Mouse (Mus musculus) neural tube, embryonic 12.5 days (tissue): ENCODE data around the gene Ppp4r1. TPM values are rescaled to one million over a fixed set of nuclear protein-coding genes. Genes with fewer than 3 reads are reported as not detected.

Experiments
- ATAC-seq: fragments of 200-750 bp; cut with Nextera tagmentation; 2 replicates; pipeline ENCODE4 v1.8.0; 2017; ENCODE audit warnings: low read depth, mild to moderate bottlenecking, moderate TSS enrichment, moderate library complexity; ENCODE audit not compliant: low FRiP score
- H3K27ac ChIP-seq: fragments of 300-500 bp; sonication (generic); 2 replicates; pipeline ENCODE4 v1.5.1; 2016
- H3K27me3 ChIP-seq: fragments of 300-500 bp; sonication (generic); replicated peaks from 2 replicates; pipeline ENCODE4 v1.6.1; 2016; ENCODE audit warnings: mild to moderate bottlenecking
- H3K36me3 ChIP-seq: fragments of 300-500 bp; sonication (generic); 2 replicates; pipeline ENCODE4 v1.6.1; 2016; ENCODE audit warnings: mild to moderate bottlenecking
- H3K4me1 ChIP-seq: fragments of 300-500 bp; sonication (generic); 2 replicates; pipeline ENCODE4 v1.6.1; 2016
- H3K4me2 ChIP-seq: fragments of 300-500 bp; sonication (generic); replicated peaks from 2 replicates; pipeline ENCODE4 v1.6.1; 2016; ENCODE audit warnings: mild to moderate bottlenecking
- H3K4me3 ChIP-seq: fragments of 300-500 bp; sonication (generic); 2 replicates; pipeline ENCODE4 v1.5.1; 2016
- H3K9ac ChIP-seq: fragments of 300-500 bp; sonication (generic); 2 replicates; pipeline ENCODE4 v1.6.1; 2016; ENCODE audit warnings: mild to moderate bottlenecking
- H3K9me3 ChIP-seq: fragments of 300-500 bp; sonication (generic); 2 replicates; pipeline ENCODE4 v1.6.1; 2016; ENCODE audit warnings: mild to moderate bottlenecking
- WGBS: fragments of 180-500 bp; shearing (Covaris S2); methylation state at CpG from one replicate; pipeline ENCODE4 v1.1.7; 2016; 5-methylcytosine and 5-hydroxymethylcytosine counted together
- polyA plus RNA-seq: library from polyadenylated mRNA; unstranded; fragments of >200 nt; fragmentation: Nextera tagmentation; extraction: Ambion mirVana; gene quantifications from 2 replicates; pipeline ENCODE4 v1.2.1, GENCODE M21; 2016

Gene Ppp4r1
- polyA plus RNA-seq, 1 experiment from 2014 or later, result 57.7 TPM

DNA sequence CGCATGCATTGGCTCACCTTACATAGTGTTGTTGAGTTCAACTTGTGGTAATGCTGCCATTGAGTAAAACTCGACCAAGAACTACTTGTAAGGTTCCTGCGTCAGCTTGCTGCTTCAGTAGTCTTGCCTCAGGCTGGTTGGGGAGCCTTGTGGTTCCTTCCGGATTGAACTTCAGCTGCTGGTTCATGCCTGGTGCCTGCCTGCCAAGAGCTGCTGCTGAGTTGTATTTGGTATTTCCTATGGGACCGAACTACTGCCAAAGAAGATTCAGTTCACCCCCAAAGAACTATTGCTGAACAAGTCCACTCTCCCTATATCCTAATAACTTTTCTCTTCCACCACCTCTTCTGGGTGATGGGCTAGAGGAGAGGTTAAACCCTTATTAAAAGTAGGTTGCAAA is 107.1 kb downstream of the Ppp4r1 start:
- no peaks in the 10 kb centered on the region for H3K27me3 ChIP-seq
- H3K36me3 ChIP-seq, result no peaks in the 10 kb centered on the region
- 82% methylated on average over 5 of the region's 5 CpGs for WGBS
- peaks cover 11% of the 10 kb centered on the region; the same call in 1 of the 2 replicates for H3K4me1 ChIP-seq
- H3K27ac ChIP-seq, result no peak overlapping the region
- H3K9me3 ChIP-seq, result no peaks in the 10 kb centered on the region
- H3K4me2 ChIP-seq, result no peak overlapping the region
- ATAC-seq, result no peak
- no peak overlapping the region for H3K9ac ChIP-seq
- no peak overlapping the region for H3K4me3 ChIP-seq

Other genes starting within 250 kb of the Ppp4r1 start
- gene Tmem232, start 241.8 kb upstream of the Ppp4r1 start, polyA plus RNA-seq, result 0.14 and 0.23 TPM in 2 replicates
- gene Vapa, start 169.0 kb upstream of the Ppp4r1 start, polyA plus RNA-seq, result 285 and 302 TPM in 2 replicates
- gene Txndc2, start 140.4 kb upstream of the Ppp4r1 start, polyA plus RNA-seq, result 0.10 and 0.30 TPM in 2 replicates
- gene Rab31, start 9.8 kb upstream of the Ppp4r1 start, polyA plus RNA-seq, result 72.5 and 73.3 TPM in 2 replicates
- 53.0 and 53.7 TPM in 2 replicates for gene Ralbp1, start 103.2 kb downstream of the Ppp4r1 start, polyA plus RNA-seq
- gene Twsg1, start 168.7 kb downstream of the Ppp4r1 start, polyA plus RNA-seq, result 75.0 and 79.0 TPM in 2 replicates